Mouse (Mus musculus) midbrain, embryonic 10.5 days (tissue): ENCODE measurements around the gene Lrrc75b. TPM values are rescaled to one million over a fixed set of nuclear protein-coding genes. Genes with fewer than 3 reads are reported as not detected.
"Not testable (repeated sequence)": the region's sequence is repeated elsewhere in the genome, so short reads cannot be mapped to it uniquely, and the experiment has no call there.

Source experiments
- DNase-seq: peaks from one replicate; pipeline ENCODE4 v3.0.0-alpha.2; 2017; ENCODE audit warnings: low spot score
- H3K27ac ChIP-seq: fragments of 300-500 bp; sonication (generic); replicated peaks from 2 replicates; pipeline ENCODE4 v1.5.1; 2016; ENCODE audit warnings: mild to moderate bottlenecking
- H3K27me3 ChIP-seq: fragments of 300-500 bp; sonication (generic); 2 replicates; pipeline ENCODE4 v1.6.1; 2016; ENCODE audit warnings: low read depth, mild to moderate bottlenecking; ENCODE audit not compliant: poor library complexity, severe bottlenecking
- H3K36me3 ChIP-seq: fragments of 300-500 bp; sonication (generic); 2 replicates; pipeline ENCODE4 v1.6.1; 2016; ENCODE audit warnings: mild to moderate bottlenecking, moderate library complexity
- H3K4me1 ChIP-seq: fragments of 300-500 bp; sonication (generic); 2 replicates; pipeline ENCODE4 v1.6.1; 2016
- H3K4me3 ChIP-seq: fragments of 300-500 bp; sonication (generic); 2 replicates; pipeline ENCODE4 v1.5.1; 2016; ENCODE audit warnings: mild to moderate bottlenecking, moderate library complexity
- H3K9me3 ChIP-seq: fragments of 300-500 bp; sonication (generic); replicated peaks from 2 replicates; pipeline ENCODE4 v1.6.1; 2016; ENCODE audit warnings: mild to moderate bottlenecking
- WGBS: fragments of 180-500 bp; shearing (Covaris S2); methylation state at CpG from one replicate; pipeline ENCODE4 v1.1.7; 2016; 5-methylcytosine and 5-hydroxymethylcytosine counted together
- polyA plus RNA-seq: library from polyadenylated mRNA; unstranded; fragments of >200 nt; fragmentation: Nextera tagmentation; extraction: Ambion mirVana; gene quantifications from 2 replicates; pipeline ENCODE4 v1.2.1, GENCODE M21; 2016

The Lrrc75b gene
- polyA plus RNA-seq, 1 experiment from 2014 or later = 1.6 TPM

DNA sequence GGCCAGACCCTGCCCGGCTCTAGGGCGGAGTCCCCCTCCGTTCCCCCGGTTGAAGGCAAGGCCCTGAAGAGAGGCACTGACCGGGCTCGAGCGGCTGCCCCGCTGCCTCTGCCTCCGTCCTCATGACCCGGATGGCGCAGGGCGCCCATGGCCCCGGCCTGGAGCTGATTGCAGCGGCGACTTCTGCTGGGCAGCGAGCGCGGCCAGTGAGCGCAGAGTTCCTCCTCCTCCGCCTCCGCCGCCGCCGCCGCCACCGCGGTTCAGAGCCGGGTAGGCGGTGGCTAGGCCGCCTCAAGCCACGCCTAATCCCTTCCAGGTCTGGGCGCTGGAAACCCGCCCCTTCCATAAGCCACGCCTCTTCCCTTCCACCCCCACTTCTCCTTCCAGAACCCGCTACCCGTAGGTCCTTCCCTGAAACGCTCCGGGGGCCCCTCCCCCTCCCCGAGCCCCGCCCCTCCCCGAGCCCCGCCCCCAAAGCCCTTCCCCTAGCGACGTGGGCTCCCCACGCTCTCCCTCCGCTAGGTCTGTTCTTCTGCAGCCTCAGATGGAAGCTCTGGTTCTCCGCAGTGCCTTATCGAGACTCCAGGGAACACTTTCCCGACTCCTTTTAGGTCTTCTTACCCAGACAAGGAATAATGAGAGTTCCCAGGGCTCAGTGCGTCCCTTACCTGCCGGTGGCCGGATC is 42.9 kb downstream of the Lrrc75b start, which contains the start of gene Snrpd3:
Snrpd3 (plus strand) TSS at position 479 of the 685 bp plus-strand sequence.
- Histone ChIP-seq H3K36me3 (peaks cover 35% of the 10 kb centered on the region), H3K27me3 (no peaks in the 10 kb centered on the region), H3K27ac (peak within 1 kb of the TSS; percentile 96), H3K9me3 (no peaks in the 10 kb centered on the region), H3K4me1 (peaks cover 32% of the 10 kb centered on the region), H3K4me3 (peak within 1 kb of the TSS; percentile 90)
- DNase-seq = peak; percentile 96
- WGBS = under 1% methylated on average over 49 of the region's 52 CpGs

DNA sequence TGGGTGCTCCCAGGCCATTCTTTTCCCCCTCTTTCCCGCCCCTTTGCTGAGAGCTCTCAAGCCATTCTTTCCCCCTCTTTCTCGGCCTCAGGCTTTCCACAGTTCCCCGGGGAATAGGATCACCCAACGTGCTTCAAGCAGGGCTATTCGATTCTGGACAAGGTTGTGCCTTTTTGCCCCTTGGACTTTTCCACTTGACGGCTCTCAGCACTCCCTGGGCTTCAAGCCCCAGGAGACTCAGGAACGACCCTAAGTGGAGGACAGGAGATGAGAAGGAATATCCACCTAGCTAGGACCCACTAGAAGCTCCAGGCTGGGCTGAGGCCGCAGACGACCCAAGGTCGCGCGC is 43.4 kb downstream of the Lrrc75b start:
- peak overlapping the region; percentile 90 for H3K4me3 ChIP-seq
- peaks cover 32% of the 10 kb centered on the region for H3K4me1 ChIP-seq
- under 1% methylated on average over 12 of the region's 12 CpGs for WGBS
- peaks cover 35% of the 10 kb centered on the region for H3K36me3 ChIP-seq
- no peaks in the 10 kb centered on the region for H3K27me3 ChIP-seq
- DNase-seq = no peak
- H3K9me3 ChIP-seq = no peaks in the 10 kb centered on the region
- H3K27ac ChIP-seq = peak overlapping the region; percentile 96

DNA sequence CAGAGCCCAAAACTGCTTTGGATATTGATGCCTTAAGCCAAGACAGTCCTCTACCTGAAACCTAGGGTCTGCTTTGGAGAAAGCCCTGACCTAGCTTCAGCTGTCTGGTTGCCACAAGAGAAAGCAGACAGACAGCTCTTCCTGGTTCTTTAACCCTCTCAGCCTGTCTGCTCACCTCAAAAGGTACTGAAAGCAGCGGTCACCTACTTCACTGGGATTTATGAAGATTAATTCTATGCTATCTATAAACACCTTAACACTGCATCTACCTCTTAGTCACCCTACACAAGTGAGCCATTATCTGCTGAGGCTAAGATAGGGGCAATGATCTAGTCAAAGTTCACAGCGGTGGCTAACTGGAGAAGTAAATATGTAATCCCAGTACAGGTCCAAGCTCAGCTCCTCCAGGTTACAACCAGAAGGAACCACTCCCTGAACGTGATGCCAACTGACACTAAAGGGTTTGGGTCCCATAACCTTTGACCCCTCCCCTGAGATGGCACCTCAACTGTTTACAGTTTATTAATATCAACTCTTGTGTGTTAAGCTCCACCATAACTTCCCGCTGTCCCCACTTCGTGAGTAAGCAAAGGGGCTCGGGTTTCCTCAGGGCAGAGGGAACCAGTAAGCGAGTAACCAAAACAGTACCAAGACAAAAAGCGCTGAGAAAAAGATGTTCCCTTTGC is 43.9 kb downstream of the Lrrc75b start:
- DNase-seq = no peak
- Histone ChIP-seq H3K27ac (peak overlapping the region; percentile 96), H3K36me3 (peaks cover 35% of the 10 kb centered on the region)

DNA sequence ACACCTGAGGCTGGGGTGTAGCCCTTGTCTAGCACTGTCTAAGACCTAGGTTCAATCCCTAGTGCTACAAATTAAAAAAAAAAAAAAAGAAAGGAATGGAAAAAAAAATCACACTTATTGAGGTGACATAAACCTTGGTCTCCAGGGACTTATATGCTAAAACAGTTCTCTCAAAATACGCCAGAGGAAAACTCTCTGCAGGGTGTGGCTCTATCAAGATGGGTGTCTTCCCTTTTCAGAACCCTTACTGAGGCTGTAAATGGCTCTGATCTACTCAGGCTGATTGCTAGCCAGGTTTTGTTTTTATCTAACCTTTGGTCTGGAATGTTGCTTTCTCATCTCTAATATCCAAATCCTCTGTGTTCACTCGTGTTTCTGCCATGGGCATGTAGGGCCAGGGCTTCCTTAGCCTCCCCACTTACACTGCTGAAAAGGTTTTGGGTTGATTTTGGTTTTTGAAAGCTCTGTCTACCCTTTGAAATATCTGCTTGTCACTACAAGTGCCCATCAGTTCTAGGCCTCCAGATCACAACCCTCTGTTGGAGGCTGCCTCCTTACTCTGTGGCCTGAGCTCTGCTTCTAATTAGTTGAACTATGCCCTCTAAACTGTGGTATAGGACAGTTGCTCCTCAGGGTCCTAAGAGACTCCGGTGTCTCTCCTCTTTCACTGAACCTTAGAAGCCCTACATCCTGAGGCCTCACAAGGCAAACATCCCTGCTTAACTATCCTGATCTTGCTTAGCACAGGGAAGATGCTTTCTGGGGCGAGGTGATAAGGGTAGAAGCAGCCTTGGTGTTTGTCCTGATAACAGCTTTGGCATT is 44.7 kb downstream of the Lrrc75b start:
- Histone ChIP-seq H3K36me3 (peaks cover 35% of the 10 kb centered on the region), H3K4me1 (peaks cover 32% of the 10 kb centered on the region), H3K9me3 (no peaks in the 10 kb centered on the region), H3K27me3 (no peaks in the 10 kb centered on the region), H3K4me3 (peak overlapping the region; percentile 90), H3K27ac (no peak overlapping the region)
- no peak for DNase-seq
- 78% methylated on average over 4 of the region's 4 CpGs for whole genome bisulfite sequencing

More for the DNA sequence above, 43.9 kb downstream of the Lrrc75b start:
- no peaks in the 10 kb centered on the region for H3K9me3 ChIP-seq
- peaks cover 32% of the 10 kb centered on the region for H3K4me1 ChIP-seq
- WGBS = 30% methylated on average over 8 of the region's 8 CpGs
- H3K27me3 ChIP-seq = no peaks in the 10 kb centered on the region
- peak overlapping the region; percentile 90 for H3K4me3 ChIP-seq

DNA sequence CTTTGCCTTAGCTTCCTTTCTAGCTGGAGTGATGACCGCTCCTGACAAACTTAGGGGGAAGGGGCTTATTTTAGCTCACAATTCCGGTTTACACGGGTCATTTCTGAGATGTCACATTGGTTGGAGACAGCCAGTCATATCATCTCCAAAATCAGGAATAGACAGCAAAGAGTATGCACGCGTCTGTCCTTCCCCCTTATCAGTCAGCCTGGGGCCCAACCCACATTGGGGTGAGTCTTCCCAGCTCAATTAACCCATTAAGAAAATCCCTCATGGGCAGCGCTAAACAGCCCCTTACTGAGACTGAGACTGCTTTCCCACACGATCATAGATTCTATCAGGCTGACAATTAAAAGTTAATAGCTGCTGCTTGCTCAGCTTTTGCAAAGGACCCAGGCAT is 45.8 kb downstream of the Lrrc75b start:
- H3K9me3 ChIP-seq = no peaks in the 10 kb centered on the region
- H3K36me3 ChIP-seq = peaks cover 35% of the 10 kb centered on the region
- no peak for DNase-seq
- no peaks in the 10 kb centered on the region for H3K27me3 ChIP-seq
- H3K4me1 ChIP-seq = peaks cover 28% of the 10 kb centered on the region
- no peak overlapping the region for H3K27ac ChIP-seq
- 86% methylated on average over 7 of the region's 7 CpGs for WGBS
- no peak overlapping the region for H3K4me3 ChIP-seq

DNA sequence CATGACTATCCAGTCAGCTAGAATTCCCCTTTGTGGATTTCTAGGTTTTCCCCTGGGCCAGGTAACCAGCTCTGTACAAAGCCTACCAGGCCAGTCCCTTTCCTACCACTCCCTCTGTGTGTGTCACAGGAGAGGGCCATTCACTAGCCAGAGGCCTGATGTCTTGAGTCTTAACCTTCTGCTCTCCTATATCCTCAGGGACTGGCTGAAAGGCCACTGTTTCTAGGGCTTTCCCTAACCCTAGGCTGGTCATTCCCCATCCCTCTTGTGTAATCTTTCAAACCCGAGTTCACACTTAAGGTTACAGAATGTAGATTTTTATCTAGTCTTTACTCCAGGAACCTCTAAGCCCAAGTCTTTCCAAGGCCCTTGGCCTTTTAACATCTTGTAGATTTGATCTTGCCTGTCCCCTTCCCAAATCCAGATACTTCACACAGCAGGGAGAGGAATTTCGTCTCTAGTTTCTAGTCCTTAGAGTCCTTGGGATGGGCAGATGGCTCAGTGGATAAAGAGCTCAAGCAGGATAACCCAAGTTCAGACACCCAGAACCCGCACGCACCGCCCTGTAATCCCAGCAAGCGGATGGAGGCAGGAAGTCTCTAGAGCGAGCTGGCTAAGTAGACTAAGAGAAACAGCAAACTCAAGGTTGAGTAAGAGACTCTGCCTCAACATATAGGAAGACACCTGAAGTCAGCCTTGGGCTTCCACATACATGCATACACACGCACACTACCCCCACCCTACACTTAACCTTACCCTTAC is 46.6 kb downstream of the Lrrc75b start:
- DNase-seq = no peak
- WGBS = 92% methylated on average over 8 of the region's 8 CpGs
- H3K27ac ChIP-seq = no peak overlapping the region
- peaks cover 40% of the 10 kb centered on the region for H3K36me3 ChIP-seq
- no peaks in the 10 kb centered on the region for H3K27me3 ChIP-seq
- H3K9me3 ChIP-seq = no peaks in the 10 kb centered on the region
- no peak overlapping the region for H3K4me3 ChIP-seq
- peaks cover 20% of the 10 kb centered on the region for H3K4me1 ChIP-seq

DNA sequence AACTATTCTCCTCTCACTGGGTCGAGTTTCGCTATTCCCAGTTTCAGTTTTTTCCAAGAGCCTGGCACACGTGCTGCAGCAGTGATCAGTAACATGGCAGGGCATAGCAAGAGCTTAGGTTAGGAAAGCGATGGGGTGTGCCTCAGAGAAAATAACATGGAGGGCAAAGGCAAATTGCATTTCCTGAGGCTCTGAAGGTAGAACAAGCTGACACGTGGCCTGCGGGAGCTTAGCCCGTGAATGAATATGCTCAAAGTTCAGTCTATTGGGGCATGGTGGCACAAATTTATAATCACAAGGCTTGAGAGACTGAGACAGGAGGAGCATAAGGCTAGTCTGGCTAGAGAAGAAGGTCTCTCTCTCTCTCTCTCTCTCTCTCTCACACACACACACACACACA is 47.3 kb downstream of the Lrrc75b start:
- Histone ChIP-seq H3K36me3 (peaks cover 47% of the 10 kb centered on the region), H3K4me3 (no peak overlapping the region), H3K27ac (no peak overlapping the region), H3K9me3 (no peaks in the 10 kb centered on the region), H3K4me1 (peaks cover 19% of the 10 kb centered on the region), H3K27me3 (no peaks in the 10 kb centered on the region)
- WGBS = 92% methylated on average over 7 of the region's 7 CpGs
- no peak for DNase-seq

DNA sequence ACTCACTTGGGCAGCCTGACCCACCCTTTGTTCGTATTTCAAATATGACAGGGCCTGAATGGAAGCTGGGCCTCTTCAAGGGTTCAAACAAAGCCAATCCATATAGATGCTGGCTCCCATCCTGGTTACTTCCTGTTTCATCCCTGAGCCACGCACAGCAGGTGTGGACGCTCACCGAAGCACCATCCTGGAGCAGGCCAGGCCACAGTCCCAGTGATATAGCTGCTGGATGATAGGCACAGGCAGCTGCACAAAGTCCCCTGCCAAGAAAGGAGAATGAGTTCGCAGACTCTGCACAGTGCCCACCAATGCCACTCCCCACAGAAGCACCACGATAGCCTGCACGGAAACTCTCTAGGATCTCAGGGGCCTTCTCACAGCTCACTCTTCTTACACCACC is 48.2 kb downstream of the Lrrc75b start:
- 95% methylated on average over 7 of the region's 7 CpGs for WGBS
- H3K4me3 ChIP-seq = no peak overlapping the region
- H3K27ac ChIP-seq = no peak overlapping the region
- H3K9me3 ChIP-seq = no peaks in the 10 kb centered on the region
- peaks cover 16% of the 10 kb centered on the region for H3K4me1 ChIP-seq
- H3K27me3 ChIP-seq = no peaks in the 10 kb centered on the region
- no peak for DNase-seq
- peaks cover 56% of the 10 kb centered on the region for H3K36me3 ChIP-seq

DNA sequence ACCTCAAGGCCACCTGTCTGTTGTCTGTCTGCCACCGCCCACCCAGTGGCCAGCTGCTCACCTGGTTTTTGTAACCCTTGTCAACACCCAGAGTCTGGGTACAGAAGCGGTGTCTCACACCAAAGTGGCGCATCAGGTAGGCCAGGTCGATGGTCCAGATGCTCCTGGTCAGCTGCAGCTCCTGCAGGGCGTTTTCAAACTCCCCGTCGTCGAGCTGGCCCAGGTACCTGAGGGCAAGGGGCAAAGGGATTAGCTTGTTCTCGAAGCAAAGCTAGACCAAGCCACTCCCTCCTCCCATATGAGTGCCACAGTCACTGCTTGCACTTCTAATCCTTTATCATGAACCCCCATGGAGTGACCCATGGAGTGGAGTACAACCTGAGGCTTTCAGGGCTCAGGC is 49.1 kb downstream of the Lrrc75b start:
- 86% methylated on average over 9 of the region's 9 CpGs for WGBS
- peaks cover 8% of the 10 kb centered on the region for H3K4me1 ChIP-seq
- no peaks in the 10 kb centered on the region for H3K27me3 ChIP-seq
- no peak overlapping the region for H3K4me3 ChIP-seq
- peaks cover 58% of the 10 kb centered on the region for H3K36me3 ChIP-seq
- no peak overlapping the region for H3K27ac ChIP-seq
- DNase-seq = no peak
- H3K9me3 ChIP-seq = no peaks in the 10 kb centered on the region

DNA sequence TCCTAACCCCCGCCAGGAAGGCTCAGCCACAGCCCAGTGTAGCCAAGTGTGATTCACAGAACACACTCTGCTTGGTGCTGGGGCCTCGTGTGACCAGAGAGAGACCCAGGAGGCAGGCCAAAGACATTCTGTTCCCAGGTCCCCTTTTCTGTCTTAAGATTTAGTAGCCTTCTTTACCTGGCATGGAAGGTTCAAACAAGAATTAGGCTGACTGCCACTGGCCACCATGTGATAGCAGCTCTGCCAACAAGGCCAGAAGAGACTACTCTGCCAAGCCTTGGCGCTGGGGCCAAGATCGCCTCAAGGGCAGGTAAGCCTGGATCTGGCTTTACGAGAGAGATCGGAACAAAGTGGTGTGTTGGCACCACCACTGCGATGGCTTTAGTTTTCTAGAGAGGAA is 49.7 kb downstream of the Lrrc75b start:
- Histone ChIP-seq H3K4me1 (peaks cover 2% of the 10 kb centered on the region), H3K36me3 (peaks cover 58% of the 10 kb centered on the region), H3K27ac (no peak overlapping the region), H3K9me3 (no peaks in the 10 kb centered on the region), H3K4me3 (no peak overlapping the region), H3K27me3 (no peaks in the 10 kb centered on the region)
- WGBS = 92% methylated on average over 7 of the region's 7 CpGs
- DNase-seq = no peak

DNA sequence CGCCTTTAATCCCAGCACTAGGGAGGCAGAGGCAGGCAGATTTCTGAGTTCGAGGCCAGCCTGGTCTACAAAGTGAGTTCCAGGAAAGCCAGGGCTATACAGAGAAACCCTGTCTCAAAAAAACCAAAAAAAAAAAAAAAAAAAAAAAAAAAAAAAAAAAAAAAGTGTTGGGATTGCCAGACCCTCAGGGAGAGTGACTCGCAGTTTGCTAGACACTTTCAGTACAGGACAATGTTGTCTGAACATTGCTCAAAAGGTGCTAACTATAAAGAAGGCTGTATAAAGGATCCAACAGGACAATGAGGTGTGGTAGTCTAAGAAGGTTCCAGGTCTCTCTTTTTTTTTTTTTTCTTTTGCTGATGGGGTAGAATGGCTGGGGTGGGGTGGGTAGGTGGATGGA is 54.2 kb downstream of the Lrrc75b start:
- peaks cover 42% of the 10 kb centered on the region for H3K36me3 ChIP-seq
- H3K9me3 ChIP-seq, H3K27me3 ChIP-seq, H3K4me3 ChIP-seq, DNase-seq, H3K4me1 ChIP-seq, H3K27ac ChIP-seq: not testable (repeated sequence)
- 92% methylated on average over 3 of the region's 3 CpGs for WGBS

DNA sequence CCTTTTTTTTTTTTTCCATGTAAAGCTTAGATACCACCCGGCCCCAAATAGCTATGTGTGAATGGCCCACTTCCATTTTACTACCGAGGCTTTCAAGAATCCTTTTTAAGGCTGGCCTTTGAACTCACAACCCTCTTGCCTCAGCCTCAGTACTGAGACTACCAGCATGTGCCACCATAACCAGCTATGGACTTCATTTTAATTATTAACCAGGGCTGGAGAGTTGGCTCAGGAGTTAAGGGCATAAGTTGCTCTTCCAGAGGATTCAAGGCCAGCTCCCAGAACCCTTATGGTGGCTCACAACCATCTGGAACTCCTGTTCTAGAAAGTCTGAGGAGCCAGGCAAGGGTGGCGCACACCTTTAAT is 55.0 kb downstream of the Lrrc75b start:
- Histone ChIP-seq H3K27me3 (no peaks in the 10 kb centered on the region), H3K27ac (no peak overlapping the region), H3K4me1 (no peaks in the 10 kb centered on the region), H3K9me3 (no peaks in the 10 kb centered on the region), H3K4me3 (no peak overlapping the region), H3K36me3 (peaks cover 34% of the 10 kb centered on the region)
- 86% methylated on average over 3 of the region's 3 CpGs for WGBS
- DNase-seq = no peak
